Mouse (Mus musculus) right cerebral cortex, adult 2 months (tissue): ENCODE results near the gene 1700034J05Rik.

Source experiments
- DNase-seq, 2 experiments: peaks; one replicate each; pipeline ENCODE4 v3.0.0; 2021 to 2022; ENCODE audit warnings: low spot score in 2 of 2

The 1700034J05Rik gene

GRCm38 (mm10) chr6:146954258-146954657, at the start of gene 1700034J05Rik:
Gene 1700034J05Rik (minus strand): TSS chr6:146954422.
- no peak for DNase-seq

GRCm38 (mm10) chr6:146999755-147000154, 45.5 kb upstream of the 1700034J05Rik start:
- no peak for DNase-seq

- peak in 1 of 2 experiments; percentile 52 for DNase-seq
These were observed 45.1 kb upstream of the 1700034J05Rik start for GRCm38 (mm10) chr6:146999302-146999701.

GRCm38 (mm10) chr6:146998710-146999109, 44.5 kb upstream of the 1700034J05Rik start:
- DNase-seq = no peak

DNA sequence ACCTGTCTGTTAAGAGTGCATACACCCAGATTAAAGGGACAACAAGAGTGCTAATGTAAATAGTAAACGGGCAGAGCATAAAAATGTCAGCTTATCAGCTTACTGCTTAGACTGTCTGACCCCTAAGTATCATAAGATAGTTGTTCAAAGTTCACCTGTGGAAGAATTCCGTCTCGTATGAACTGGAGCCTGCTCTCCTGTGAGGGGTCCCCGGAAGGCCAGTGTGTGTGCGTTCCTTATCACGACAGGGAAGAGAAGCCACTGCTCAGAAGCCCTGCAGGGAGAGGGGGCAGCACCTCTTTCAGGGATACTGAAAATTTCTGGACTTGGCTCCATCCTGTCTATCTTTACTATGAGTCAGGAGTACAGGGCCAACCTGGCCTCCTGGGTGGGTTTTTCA, 42.8 kb upstream of the 1700034J05Rik start:
- no peak for DNase-seq

GRCm38 (mm10) chr6:146995878-146996277, 41.7 kb upstream of the 1700034J05Rik start:
- no peak for DNase-seq

DNA sequence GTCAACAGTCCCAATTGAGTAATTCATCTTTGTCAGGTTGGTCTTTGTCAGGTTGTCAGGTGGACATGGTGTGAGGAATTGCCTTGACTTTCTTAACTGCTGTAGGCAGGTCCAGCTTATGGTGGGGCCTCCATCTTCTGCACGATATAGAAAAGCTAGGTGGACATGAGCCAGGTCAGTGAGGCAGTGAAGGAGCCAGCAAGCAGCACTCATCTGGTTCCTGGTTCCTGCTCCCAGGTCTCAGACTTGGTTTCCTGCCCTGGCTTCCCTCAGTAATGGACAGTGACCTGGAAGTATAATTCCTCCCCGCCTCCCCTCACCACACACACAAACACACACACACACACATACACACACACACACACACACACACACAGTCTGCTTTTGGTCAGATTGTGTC, 41.2 kb upstream of the 1700034J05Rik start:
- no peak for DNase-seq

DNA sequence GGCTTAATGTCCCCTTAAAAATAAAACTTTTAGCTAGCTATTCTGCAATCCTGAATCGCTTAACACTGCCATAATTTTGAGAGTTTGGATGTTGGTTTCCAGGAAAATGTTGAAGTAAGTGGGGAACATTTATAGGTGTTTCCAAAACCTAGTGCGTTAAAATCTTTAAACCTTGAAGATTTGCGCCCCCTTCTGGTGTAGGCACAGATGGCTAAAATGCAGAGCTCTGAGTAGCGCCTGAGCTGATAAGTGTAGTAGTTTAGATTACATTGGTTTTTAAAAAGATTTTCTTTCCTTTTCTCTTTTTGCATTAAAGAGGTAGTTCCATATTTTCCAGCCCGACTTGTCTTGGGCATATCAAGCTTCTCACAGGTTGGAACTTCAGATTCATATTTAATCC, 40.0 kb upstream of the 1700034J05Rik start:
- DNase-seq = peak; percentile 73 to 82

GRCm38 (mm10) chr6:146984569-146984968, 30.3 kb upstream of the 1700034J05Rik start:
- DNase-seq = peak in 1 of 2 experiments; percentile 58

DNA sequence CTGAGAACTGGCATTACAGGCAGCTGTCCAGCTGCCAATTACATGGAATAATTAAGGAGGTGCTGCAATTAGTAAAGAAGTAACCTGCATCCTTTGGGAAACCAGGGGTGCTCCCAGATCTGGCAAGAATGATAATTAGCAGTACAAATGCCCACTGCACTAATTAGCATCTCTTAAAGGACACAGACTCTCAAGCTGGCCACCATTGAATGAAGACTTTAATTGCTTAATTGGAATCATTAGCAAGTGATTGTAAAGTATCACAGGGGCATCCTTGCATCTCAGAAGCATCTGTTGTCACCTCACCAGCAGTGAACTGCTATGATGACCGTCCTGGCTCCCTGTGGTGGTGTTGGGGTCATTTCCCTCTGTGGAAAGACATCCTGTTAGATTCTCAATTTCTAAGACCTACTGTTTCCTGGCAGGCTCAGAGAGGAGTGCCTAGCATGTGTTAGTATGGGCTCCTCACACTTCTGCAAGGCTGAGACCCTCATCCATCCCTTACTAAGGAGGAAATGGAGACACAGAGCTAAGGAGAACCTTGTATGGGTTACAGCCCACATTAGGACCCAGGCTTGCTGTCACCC, 27.1 kb upstream of the 1700034J05Rik start:
- DNase-seq = no peak

DNA sequence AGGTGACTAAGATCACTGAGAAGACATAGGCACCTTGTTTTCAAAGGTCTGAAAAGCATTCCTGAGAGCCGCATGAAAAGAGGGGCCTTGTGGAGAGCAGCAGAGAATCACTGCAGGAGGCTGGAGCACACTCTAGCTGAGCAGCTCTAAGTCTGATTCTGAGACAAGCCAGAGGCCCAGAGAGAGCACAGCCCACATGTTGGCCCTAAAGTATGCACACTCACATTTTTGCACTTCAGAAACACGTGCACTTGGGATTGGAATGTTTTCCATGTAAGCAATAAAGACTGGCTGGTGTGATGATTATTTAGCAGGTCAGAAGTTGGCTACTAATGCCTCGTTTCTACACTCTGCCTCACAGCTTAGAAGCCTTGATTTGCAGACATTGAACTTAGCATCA, 25.7 kb upstream of the 1700034J05Rik start:
- DNase-seq = no peak

GRCm38 (mm10) chr6:146979115-146979744, 25.0 kb upstream of the 1700034J05Rik start:
- DNase-seq = no peak

GRCm38 (mm10) chr6:146978691-146979114, 24.5 kb upstream of the 1700034J05Rik start:
- DNase-seq = no peak

DNA sequence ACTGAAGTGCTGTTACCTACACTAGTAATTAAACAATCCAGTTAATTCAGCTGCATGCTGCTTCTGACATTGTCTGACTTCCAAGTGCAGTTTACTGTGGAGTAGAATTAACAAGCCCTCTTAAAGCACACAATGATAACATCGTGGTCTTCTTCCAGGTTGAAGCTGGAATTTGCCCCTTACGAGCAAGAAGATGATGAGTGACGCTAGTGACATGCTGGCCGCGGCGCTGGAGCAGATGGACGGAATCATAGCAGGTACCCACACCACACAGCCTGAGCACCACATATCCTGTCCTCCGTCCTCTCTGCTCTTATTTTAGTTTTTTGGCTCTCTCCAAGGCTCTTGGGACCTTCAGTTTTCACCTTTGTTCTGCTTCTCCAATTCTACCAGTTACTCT, 22.2 kb upstream of the 1700034J05Rik start:
- no peak for DNase-seq

DNA sequence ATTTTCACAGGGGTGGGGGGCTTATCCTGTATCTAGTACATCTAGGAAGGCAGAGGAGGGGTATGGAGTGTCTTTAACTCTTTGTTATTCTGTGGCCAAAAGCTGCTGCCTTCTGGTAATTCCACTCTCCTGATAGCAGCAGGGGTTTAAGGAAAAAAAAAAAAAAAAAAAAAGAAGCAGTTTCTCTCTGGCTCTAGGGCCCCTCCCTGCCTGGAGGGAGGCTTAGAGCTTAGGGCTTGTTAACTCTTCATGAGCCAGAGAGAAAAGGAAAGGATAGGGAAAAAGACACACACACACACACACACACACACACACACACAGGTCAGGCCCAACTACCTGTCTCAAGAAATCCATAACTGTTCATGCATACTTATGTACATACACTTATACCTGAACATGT, 19.6 kb upstream of the 1700034J05Rik start:
- no peak for DNase-seq

GRCm38 (mm10) chr6:146973406-146973805, 19.2 kb upstream of the 1700034J05Rik start:
- DNase-seq = no peak

DNA sequence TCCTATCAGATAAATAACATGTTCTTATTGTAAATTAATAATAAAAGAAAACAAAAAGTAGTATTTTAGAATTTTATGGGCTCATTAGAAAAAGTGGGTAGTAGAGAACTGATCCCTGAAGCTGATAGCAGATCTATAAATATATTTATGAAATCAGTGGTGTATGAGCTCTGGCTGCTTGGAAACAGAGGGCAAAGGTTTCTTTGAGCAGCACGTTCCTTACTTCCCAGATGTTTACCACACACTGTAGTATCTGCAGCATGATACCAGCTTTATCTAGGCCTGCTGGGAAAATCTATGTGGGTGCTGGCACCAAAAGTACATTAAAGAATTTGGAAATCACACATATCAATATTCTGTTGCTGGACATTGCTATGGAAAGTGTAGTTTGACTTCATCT, 18.5 kb upstream of the 1700034J05Rik start:
- no peak for DNase-seq

DNA sequence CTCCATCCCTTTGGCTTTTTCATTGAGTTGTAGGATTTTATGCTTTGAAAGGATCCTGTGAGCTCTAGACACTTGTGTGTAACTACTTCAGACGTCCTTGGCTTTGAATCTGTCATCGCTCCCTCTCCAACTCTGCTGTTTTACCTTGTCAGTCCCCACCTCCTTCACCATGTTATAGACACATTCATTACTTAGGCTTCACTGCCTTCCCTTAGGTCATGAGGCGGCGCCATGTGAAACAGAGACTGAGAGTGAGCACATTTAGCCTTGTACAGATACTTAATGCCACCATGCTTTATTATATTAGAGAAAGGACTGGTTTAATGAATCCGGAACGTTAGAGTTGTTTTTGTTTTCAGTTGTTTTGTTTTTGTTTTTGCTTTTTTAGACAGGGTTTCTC, 17.8 kb upstream of the 1700034J05Rik start:
- no peak for DNase-seq

GRCm38 (mm10) chr6:146971366-146971765, 17.1 kb upstream of the 1700034J05Rik start:
- DNase-seq = no peak

DNA sequence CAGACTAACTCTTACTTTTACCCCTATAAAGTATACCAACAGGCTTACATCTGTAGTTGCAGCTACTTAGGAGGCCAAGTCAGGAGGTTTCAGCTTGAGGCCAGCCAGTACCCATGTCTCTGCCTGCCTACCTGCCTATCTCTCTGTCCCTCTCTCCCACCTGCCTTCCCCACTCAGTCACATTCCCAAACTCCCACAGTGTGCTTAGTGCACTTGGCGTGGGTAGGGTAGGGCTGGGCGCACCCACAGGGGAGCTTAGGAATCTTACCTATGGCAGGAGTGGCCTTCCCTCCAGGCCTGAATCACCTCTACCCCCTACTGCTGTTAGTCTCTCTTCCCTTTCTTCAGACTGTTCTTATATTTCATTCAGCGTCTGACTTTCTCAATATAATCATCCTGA, 16.6 kb upstream of the 1700034J05Rik start:
- DNase-seq = no peak

DNA sequence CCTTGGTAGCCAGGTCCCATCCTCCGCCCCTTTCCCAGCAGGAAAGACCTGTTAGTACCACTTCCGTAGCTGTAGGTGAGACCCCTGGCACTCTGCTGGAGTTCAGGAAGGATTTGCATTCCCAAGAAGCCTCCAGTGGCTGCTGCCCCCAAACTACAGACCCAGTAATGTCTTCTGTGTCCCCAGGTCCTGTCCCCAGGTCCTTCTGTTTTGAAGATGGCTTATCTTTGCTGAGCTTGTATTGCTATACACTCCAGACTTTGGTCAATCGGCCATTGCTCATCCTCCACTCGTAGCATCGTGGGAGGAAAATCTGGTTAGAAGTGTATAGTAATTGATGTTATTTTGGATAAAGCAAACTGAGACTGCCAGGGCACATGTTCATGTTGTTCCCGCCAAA, 13.6 kb upstream of the 1700034J05Rik start:
- DNase-seq = no peak

DNA sequence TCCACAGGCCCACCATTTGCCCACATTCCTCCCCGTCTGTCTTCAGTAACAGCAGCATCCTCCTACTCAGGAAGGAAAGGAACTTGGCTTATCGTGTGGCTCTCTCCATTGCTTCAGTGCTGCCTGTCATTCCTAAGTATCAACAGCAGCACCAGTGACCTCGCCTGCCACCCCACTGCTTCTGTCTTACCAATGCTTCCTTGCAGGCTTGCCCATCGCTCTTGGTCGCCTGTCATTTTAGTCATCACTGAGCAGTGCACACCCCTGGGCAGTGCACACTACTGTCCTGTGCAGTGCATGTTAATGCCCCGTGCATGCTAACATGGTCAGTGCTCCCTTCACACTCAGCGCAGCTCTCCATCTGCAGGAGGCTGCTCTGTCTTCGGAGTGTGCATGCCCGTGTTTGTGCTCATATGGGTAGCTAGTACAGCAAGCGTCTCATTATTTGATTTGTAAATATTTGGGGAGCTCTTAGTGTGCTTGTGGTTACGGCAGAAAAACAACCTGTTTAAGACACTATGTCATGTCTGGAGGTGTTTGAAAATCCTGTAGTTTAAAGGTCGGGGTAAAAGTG, 12.3 kb upstream of the 1700034J05Rik start:
- DNase-seq = no peak

DNA sequence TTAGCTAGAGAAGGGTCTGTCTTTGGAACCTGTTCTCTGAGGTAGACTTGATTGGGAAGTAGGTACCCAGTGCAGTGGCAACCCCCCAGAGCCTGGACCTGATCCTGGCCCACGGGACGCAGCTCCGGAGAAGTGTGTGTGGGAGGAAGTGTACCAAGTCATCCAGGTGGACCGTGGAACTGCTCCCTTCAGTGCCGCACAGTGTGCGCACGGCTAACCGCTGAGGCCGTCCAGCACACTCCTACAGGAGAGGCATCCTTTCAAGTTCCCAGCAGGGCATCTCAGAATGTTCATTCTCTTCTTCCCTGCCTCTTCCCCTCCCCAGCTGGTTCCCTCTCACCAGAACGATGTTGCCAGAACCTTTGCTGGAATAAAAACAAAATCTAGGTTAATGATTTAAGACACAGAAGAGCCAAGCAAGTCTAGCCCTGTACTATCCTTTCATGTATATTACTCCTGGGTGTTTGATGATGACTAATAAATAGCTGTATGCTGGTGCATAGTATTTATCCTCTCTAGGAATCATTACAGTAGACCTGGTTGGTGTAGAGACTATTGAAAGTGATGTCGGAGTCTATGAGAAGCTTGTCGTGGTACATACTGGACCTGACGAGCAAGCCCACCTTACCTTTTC, 11.0 kb upstream of the 1700034J05Rik start:
- DNase-seq = no peak
